Mouse (Mus musculus) brain, embryonic 14.5 days (tissue): ENCODE results near the gene Bdkrb2.

Experiments used
- CTCF ChIP-seq: fragments of 200-500 bp; IDR thresholded peaks from 2 replicates; pipeline ENCODE4 v1.5.1; 2012; ENCODE audit warnings: inconsistent platforms, mild to moderate bottlenecking, moderate library complexity, borderline replicate concordance; ENCODE audit not compliant: insufficient read depth, insufficient read length; ENCODE audit errors: extremely low read depth
- POLR2A ChIP-seq: fragments of 200-500 bp; IDR thresholded peaks from 2 replicates; pipeline ENCODE4 v1.6.1; 2012; ENCODE audit warnings: mild to moderate bottlenecking, inconsistent platforms, borderline replicate concordance; ENCODE audit not compliant: poor library complexity, insufficient read depth, insufficient read length, severe bottlenecking; ENCODE audit errors: extremely low read depth

DNA sequence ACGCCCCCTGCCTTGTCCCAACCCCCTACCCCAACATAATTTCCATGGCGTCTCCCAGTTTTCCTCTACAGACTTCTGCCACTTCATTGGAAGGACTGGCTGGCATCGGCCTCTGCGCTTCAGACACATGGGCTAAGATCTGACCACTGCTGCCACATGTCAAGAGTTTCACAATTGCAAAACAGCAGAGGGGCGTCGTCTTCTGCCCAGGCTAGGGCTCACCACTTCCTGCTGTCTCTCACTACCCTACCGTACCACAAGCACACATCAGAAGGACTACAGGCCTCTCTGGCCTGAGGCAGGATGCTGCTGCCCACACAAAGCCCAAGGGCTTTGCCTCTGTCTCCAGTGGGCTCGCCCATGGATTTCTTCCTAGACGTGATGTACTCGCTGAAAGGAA lies 23.4 kb upstream of the Bdkrb2 start:
- TF ChIP-seq CTCF: no peak
- no peak for TF ChIP-seq POLR2A
